Mouse (Mus musculus): ENCODE results near the gene Pgrmc1.

- TF ChIP-seq CTCF (IDR thresholded peaks at IDR 0.05; ENCODE audit: borderline replicate concordance, extremely low read depth, insufficient read depth, insufficient read length) (no peak), POLR2A (IDR thresholded peaks at IDR 0.05; ENCODE audit: borderline replicate concordance, extremely low read depth, insufficient read depth, insufficient read length, poor library complexity, severe bottlenecking) (no peak)
Observed at GRCm38 (mm10) chrX:36587304-36588209, 10.4 kb upstream of the Pgrmc1 start.

Data from brain, embryonic 14.5 days (tissue).